Mouse (Mus musculus) adrenal gland, adult (tissue): ENCODE data around the gene Pold3.
"Not testable (repeated sequence)": the region's sequence is repeated elsewhere in the genome, so short reads cannot be mapped to it uniquely, and the experiment has no call there.

Source experiments
- DNase-seq, 2 experiments: peaks; one replicate each; pipeline ENCODE4 v3.0.0; 2022 to 2023; ENCODE audit warnings: low spot score in 1 of 2; ENCODE audit not compliant: inconsistent age in 2 of 2

The Pold3 gene

DNA sequence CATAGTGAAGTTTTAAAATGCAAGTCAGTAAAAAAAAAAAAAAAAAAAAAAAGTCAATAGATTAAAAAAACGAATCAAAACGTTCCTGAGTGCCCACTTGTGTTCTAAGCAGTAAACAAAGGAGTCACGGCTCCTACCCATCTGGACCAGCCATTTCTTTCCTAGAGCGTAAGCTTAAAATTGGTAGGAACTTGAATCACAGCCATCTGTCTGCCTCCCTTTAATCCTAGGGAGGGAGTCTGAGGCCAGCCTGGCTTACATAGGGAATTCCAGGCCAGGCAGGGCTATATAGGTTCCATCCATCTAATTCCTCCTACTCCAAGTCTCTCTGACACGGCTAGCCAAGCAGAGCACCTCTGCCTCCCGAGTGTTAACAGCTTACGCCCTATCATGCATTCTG, 7.5 kb downstream of the Pold3 start:
- DNase-seq, result no peak

DNA sequence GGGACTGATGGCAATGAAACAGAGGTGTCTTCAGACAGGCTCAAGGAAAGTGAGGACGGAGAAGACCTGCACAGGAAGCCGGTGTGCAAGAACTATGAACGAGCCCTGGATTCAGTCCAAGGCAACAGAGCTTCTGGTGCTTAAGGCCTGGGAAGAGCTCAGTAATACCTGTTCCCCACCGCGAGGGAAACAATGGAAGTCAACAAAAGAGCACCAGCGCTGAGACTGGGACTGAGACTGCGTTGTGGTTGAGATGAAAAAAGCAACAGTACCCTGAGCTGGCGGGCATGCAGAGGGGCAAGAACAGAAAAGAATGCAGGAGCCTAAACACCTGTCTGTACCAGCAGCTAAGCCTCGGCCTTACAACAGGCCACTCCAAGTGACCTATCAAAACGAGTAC, 9.9 kb downstream of the Pold3 start:
- no peak for DNase-seq

DNA sequence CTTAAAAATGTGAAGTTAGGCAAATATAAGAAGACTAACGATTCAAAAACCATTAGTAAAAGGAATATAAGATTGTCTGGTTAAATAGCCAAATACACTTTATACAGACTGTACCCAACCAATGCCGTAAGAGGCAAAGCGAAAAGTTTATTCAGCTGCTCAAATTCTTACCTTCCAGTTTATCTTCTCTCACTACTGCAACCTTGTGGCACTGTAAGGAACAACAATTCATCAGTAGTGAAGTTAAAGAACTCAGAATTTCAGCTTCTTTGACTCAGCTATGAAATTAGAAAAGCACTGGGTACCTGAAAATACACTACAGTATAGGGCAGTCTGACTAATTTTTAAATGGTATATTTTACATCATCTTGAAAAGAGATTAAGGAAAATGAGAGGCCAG, 13.0 kb downstream of the Pold3 start:
- DNase-seq, result peak in 1 of 2 experiments; percentile 68

DNA sequence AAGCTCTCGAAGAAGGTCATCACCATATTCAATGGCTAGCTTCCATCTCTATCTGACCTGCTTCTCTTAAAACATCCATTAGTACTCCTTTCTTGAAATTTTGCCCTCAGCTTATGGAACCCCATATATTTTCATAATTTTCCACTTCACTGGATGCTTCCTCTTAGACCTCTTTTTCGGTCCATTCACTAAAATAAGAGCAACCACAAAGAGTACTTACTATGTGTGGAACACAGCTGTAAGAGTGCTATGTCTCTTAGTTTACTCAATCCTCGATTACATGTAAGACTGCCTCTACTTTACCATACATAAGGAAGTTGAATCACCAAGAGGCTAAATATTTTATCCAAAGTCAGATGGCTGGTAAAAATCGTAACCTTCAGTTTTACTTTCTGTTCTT, 16.7 kb downstream of the Pold3 start:
- no peak for DNase-seq

DNA sequence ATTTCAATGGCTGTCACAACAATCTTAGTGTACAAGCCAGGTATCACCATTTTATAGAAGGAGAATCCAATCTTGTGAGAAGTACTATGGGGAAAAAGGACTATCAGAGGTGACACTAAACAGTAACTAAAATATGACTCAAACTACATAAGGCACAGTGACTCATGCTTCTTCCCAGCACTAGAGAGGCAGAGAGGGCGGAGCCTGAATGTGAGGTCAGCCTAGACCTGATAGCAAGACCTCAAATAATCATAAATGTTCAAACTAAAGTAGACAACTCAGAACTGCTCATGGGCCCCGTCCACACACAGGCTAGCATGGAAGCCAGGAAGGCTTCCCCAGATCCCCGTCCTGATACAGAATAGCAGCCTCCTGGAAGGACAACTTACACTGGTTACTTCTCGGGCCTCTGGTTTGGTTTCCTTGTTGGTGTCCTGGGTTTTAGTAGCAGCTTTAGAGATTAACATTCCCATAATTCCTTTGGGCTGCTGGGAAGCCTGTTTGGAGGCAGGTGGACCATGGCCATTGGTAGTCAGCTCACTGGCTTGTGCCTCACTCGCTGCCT, 21.3 kb downstream of the Pold3 start:
- peak; percentile 51 to 52 for DNase-seq

DNA sequence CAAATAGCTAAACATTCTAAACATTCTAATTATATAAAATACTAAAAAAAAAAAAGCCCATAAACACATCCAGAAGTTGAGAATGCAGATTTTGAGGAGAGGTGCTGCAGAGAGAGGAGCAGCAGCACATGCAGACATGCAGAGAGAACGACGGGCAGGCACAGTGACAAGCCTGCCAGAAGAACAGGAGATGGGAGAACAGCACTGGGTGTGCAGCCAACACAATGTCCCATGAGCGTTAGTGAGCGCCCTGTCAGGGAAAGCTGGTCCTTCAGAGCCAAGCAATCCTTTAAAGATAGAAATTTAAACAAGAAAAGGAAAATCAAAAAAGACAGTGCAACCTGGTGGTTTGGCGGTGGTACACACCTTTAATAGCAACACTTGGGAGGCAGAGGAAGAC, 34.5 kb downstream of the Pold3 start:
- DNase-seq, result no peak

DNA sequence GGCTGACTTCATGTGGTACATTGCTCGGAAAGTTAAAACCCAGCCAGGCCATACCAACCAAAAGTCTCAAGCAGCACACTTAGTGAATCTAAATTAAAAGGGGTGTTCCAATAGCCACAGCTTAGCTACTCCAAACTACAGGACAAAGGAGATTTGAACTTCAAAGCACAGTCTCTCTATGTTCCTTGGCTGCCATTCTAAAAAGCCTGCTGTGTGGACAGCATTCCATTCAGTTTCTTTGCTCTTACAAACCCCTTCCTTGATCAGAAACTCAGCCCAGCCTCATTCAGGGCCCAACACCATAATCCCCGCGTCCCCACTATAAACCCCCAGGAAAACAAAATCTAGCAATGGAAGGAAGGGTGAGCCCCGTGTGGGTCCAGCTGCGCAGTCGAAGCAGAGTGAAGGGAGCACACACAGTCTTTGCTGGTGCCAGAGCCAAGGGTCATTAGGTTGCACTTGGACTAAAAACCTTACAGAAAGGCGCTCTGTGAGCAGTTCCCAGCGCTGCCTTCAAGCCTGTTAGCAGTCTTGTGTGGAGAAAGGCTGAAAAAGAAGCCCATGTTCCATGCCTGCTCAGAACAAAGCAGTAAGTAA, 35.1 kb downstream of the Pold3 start:
- no peak for DNase-seq

DNA sequence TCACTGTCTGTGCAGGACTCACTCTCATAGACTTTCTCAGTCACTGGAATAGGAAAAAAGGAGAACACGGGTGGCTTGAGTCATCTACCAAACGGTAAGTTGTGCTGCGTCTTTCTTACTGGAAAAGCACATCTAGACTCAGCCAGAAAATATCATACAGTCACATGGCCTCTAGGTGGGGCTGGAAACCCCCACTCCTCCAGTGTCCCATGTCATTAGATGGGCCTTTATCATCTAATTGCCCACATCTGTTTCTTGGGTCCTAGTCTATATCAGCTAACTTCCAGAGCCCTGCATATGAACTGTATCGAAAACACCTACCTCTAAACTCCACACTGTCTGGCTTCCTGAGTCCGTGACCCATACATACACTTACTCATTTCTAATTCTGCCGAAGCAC, 37.6 kb downstream of the Pold3 start:
- no peak for DNase-seq

DNA sequence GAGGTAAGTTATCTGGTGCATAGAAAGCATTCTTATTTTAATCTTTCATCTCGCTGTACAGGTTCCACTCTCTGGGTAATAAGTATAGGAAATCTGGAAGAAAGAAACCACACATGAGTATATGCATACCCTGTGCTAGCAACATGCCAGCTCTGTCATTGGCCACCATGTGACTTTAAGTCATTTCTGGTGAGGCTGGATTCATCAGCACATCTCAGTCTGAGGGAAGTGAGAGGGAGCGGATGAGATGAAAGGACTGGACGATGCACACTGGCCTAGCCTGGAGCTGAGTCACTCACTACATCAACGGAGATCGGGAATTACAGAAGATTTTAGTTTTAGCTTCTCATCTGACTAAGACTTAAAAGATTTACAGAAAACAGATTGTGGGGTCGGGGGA, 38.5 kb downstream of the Pold3 start:
- no peak for DNase-seq

DNA sequence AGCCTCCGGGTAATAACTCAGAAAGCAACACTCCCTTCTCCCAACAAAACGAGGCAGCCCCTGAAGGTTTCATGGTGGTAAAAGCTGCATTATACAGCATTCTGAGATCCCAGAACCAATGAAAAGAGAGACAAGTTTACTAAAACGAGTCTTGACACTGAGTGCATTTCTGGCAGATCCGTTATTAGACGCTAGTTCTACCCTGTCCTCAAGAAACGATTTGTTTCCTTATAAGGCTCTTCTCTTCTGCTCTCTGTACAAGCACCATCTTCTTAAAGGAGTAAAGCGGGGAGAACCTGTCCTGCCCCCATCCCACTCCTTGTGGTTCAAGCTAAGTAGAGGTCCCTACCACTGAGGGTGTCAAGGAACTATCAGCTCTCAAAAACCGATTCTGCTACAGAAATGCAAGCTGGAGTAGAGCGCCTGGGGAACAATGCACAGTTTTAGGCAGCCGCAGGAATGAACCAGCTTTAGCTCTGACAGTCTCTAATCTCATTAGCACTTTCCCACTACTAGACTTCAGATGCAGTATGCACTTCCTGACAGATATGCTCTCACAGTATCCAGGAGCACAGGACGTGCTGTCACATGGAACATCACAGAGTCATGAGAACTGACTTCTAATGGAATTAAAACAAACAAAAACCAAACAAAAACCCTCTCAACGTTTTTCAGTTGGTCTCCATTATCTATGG, 41.1 kb downstream of the Pold3 start:
- DNase-seq, result no peak

DNA sequence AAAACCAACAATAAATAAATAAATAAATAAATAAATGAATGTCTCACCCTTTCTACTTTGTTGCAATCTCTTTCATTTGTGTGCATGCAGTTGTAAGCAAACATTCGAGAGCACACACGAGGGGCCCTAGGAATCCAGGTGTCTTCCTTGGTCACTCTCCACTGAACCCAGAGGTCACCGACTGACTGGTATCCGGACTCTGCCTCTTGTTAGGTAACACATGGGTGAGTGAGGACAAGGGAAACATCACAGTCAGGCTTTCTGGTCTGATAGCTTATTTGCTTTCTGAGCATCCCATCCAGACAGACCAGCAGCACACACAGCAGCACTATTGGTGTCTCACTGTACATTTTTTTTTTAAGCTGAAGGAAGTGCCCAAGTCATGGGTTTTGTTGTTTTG, 44.3 kb downstream of the Pold3 start:
- DNase-seq, result no peak

DNA sequence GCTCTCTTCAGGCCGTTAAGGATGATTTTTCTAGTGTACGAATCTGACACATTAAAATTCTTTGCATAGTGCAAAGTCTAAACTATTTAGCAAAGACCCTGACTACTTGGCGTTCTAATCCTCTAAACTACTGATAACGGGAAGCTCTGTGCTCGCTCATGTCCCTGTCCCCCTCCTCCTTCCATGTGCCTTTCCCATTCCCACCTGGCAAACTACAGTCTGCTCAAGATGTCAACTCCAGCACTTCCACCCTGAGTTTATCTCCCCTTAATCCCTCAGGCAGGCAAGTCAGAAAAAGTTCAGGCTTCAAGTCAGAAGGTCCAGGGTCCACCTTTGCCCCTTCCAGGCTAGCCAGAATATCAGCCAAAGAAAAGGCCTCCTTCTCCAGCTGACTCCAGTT, 45.1 kb downstream of the Pold3 start:
- DNase-seq, result no peak

DNA sequence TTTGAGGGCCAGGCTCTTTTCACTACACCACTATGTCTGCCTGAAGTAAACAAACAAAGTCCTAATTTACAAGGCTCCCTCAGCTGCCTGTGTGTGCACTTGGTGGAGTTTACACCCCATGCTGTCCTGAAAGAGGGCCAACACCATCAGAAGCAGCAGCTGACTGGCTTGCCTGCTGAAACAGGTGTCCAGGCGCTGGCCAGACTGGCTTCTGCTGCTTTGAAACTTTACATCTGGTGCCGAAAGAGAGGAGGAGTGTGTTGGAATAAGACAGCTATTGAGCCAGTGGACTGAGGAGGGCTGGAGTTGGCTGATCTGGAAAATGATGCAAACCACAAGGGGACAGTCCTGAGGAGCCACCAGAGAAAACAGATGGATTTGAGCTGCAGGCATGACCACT, 47.4 kb downstream of the Pold3 start:
- no peak for DNase-seq

DNA sequence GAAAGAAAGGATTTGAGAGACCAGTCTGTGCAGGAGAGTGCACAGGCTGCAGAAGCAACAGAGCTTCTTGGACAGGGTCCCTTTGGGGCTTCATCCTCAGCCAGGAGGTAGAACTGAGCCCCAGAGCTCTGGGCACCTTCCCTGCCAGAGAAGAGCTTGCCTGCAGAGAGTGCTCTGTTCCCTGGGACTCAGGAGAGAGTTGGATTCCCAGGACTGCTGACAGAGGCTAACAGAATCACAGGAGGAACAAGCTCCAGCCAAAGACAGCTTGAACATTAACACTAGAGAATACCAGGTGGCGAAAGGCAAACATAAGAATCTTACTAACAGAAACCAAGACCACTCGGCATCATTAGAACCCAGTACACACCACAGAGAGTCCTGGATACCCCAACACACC, 68.4 kb downstream of the Pold3 start:
- DNase-seq, result not testable (repeated sequence)

DNA sequence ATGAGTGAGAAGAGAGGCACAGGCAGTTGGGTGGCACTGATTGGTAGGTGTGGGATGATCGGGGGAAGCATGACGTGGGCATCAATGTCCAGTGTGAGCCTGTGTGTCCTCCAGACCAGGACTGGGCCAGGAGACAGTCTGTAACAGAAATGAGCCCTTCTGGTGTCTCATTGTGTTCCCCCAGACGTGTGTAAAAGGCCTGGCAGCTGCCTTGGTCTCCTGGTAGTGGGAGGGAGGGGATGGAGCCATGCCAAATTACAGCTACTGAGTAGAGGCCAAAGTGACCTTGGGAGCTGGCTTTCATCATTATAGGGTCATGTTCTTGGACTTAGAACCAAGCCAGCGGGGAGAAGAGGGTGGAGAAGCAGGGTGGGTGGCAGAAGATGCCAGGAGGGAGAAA, 69.5 kb downstream of the Pold3 start:
- peak; percentile 75 to 85 for DNase-seq

DNA sequence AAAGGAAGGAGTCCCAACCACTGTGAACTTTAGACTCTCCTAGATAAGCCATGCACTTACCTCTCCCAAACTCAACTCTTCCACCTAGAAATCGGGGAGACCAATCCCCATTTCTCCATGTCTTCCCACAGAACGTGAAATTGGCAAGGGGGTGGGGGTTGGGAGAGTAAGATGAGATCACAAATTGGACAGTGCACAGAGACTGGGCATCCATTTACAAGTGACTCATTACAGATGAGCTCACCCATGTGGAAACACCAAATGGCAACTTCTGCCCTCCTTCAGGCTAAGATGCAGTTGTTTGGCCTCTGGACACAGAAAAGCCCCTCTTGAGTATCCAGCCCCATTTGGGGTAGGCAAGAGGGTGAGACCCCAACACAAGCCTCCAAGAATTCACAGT, 74.9 kb downstream of the Pold3 start:
- DNase-seq, result peak; percentile 59 to 85

DNA sequence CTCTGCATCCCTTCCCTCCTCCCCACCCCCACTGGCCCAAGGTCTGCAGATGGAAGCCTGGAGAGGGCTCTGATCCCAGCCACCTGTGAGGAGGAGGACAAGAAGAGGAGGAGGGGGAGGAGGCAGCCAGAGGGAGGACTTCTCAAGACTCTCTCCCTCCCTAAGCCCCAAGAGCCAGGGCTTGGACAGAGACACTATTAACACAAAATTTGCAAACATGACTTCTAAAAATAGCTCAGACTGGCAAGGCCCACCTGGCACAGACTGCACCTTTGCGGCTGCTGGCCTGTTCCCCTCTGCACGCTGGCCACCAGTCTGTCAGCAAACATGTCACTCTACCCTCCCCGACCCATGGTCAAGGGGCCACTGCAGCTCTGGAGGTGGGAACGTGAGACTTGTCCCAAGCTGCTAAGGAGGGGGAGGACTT, 77.7 kb downstream of the Pold3 start:
- DNase-seq, result no peak

DNA sequence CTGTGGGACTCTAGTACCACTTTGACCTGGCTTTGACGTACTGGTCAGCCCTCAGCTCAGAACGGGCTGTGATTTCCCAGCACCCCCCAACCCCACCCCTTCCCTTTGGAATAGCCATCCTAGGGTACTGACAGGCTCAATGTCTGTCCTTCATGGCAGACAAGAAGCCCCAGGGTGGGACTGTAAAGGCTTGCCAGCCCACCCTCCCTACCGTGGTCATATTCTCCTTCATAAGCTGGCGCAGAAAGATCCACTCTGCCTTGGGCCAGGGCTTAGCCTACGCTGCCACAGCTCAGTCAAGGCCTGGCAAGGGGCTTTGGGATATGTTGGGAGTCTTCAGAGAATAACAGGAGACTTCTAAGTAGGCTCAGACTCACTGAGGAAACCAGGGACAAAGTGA, 78.3 kb downstream of the Pold3 start:
- no peak for DNase-seq

DNA sequence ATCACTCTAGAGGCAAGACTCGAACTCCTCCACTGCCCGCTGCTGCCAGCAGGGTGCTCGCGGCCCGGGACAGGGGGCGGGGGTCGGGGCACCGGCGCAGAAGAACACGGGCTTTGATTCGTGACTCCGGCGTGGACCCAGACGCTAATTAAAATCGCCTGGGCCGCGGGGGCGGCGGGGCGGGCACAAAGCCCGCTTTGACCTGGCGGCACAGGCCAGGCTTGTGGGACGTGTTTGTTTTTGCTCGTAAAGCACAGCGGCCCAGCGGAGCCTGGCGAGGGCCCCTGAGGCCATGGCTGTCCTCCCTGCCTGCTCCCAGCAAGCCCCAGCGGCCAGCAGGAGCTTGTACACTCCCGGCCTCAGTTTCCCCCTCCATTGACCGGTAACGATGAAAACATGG, 79.2 kb downstream of the Pold3 start:
- no peak for DNase-seq

DNA sequence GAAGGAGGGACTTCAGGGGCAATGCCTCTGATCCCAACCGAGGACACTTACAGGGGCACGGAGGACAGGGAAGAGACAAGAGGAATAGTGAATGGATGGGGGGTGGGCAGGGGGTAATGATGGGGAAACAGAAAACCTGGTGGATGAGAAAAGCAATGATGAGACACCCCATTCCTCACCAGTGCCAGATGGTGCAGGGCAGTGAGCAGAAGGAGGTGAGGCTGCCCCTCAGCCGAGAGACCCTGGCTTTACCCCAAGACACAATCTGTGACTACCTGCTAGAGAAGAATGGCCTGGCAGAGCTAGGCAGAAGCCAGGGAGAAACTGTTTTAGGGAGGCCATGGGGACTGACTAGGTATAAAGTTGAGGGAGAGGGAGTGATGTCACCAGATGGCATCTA, 84.9 kb downstream of the Pold3 start:
- DNase-seq, result no peak

DNA sequence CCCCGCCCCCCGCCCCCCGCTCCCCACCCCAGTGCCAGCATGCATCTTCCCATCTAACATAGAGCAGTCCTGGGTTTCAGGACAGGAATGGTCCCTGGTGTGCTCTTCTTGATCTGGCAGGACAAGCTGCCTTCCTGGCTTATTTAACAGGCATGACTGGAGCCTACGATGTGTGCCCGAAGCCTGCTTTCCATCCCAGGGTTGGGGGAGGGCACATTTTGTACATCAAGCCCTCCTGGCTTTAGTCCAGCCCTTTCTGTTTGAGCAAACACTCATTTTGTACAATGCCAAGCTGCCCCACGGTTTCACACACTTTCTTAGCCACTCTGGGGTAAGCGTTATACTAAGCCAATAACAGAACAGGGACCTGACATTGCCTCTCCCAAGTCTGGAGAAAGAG, 85.3 kb downstream of the Pold3 start:
- no peak for DNase-seq

DNA sequence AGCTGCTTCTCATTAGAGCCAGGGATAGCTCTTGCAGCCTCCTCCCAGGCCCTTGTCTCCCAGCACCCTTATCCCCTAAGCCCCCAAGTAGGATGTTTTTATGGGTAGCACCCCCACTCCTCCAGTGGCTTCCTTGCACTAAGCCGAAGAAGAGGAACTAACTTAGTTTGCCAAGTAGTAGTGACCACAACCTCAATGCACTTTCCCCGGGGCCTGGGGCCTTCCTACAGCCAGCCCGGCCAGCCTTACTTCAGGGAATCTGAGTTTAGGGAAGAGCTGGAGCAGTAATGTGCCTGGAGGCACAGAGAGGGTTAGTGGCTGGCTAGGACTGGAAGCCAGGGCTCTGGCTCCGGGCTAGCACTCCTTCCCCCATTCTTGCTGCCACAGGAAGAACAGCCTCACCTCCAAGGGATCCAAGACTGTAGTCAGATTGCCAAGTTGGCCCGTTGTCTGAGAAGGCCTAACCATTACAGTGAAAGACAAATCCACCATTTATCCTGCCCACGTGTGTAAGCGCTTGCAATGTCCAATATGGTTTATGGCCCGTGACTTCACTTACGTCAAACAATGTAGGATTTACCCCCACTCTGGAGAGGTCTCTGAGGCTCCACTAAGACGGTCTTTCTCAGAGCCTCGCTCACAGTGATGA, 86.4 kb downstream of the Pold3 start:
- no peak for DNase-seq
